Mouse (Mus musculus): ENCODE data around the gene Olfr1230. TPM values are rescaled to one million over a fixed set of nuclear protein-coding genes. Genes with fewer than 3 reads are reported as not detected.

The Olfr1230 gene
- polyA plus RNA-seq (2012; rRNA removed) = not detected in 2 replicates

DNA sequence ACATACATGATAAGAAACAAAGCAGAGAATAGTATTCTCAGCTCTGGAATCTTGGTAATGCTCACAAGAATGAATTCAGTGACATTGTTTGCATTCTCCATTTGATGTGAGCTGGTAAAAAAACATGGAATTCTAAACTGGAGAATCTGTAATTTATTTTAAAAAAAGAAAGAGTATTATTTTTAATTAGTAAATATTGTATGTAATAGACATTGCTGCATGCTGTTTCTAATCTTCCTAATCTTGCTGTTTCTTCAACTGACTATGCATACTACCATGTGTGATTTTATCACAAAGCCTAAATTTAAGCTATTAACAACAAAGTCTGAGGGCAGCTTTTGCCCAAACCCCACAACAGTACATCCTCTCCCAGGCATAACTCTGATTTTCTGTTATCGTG, at the start of gene Olfr1230:
Gene Olfr1230, minus strand, starts transcription at position 101 of the 400 bp plus-strand sequence.
- Histone ChIP-seq H3K36me3 (ENCODE audit: control insufficient read depth, insufficient read depth, low read length) (no peaks in the 10 kb centered on the region), H3K4me1 (ENCODE audit: control insufficient read depth, insufficient read depth, insufficient read length) (no peaks in the 10 kb centered on the region), H3K27me3 (ENCODE audit: control insufficient read depth, insufficient read depth, low read length) (no peaks in the 10 kb centered on the region), H3K27ac (ENCODE audit: insufficient read depth, low read length) (no peak within 1 kb of the TSS), H3K4me3 (ENCODE audit: extremely low read depth, insufficient read depth, insufficient read length) (no peak within 1 kb of the TSS)
- 94% methylated on average over 1 of the region's 1 CpGs for WGBS
- DNase-seq (ENCODE audit: low read depth in 1 of 2, low spot score in 2 of 2) = no peak
- TF ChIP-seq CTCF (IDR thresholded peaks at IDR 0.05; ENCODE audit: extremely low read depth, insufficient read depth, insufficient read length, insufficient replicate concordance) (no peak), POLR2A (IDR thresholded peaks at IDR 0.05; ENCODE audit: low read depth, low read length) (no peak)

DNA sequence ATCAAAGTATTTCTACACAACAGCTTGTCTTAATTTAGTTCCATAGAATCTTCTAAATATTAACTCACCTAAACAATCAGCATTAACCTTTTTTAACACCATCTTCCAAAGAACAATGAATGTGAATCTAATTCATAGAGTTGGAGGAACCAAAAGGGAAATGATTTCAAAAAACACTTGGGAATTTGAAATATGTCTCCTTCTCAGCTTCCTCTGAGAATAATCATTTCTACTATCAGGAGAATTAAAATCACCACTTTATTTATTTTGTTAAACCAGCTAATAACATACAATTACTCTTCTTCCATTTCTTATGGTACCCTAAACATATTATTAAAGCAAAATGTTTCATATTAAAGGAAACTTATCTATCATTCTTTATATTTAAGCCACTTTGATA, 45.2 kb upstream of the Olfr1230 start, which contains the start of gene Olfr1233:
Gene Olfr1233, minus strand, starts transcription at position 101 of the 400 bp plus-strand sequence.
- Histone ChIP-seq H3K27me3 (ENCODE audit: control insufficient read depth, insufficient read depth, low read length) (no peaks in the 10 kb centered on the region), H3K4me1 (ENCODE audit: control insufficient read depth, insufficient read depth, insufficient read length) (no peaks in the 10 kb centered on the region), H3K27ac (ENCODE audit: insufficient read depth, low read length) (no peak within 1 kb of the TSS), H3K4me3 (ENCODE audit: extremely low read depth, insufficient read depth, insufficient read length) (no peak within 1 kb of the TSS), H3K36me3 (ENCODE audit: control insufficient read depth, insufficient read depth, low read length) (no peaks in the 10 kb centered on the region)
- TF ChIP-seq POLR2A (IDR thresholded peaks at IDR 0.05; ENCODE audit: low read depth, low read length) = no peak
- TF ChIP-seq CTCF (IDR thresholded peaks at IDR 0.05; ENCODE audit: extremely low read depth, insufficient read depth, insufficient read length, insufficient replicate concordance) = no peak
- no peak for DNase-seq (ENCODE audit: low read depth in 1 of 2, low spot score in 2 of 2)

DNA sequence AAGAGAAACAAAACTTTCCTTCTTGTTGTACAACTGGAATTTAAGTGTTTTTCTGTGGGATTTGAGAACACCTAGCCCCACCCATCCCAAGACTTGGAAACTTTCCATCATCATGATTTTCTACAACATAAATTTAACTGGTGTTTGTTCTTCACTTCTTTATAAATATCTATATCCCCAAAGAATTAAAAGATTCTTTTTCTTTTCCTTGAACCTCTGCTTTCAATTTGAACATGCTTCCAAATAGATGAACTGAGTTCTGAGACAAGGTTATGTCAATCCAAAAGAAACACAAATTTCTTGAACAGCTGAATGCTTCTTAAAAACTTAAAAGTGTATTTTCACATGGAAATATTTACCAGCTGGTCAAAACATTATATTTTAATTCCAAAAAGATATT, 32.5 kb upstream of the Olfr1230 start, which contains the start of gene Olfr1232:
Gene Olfr1232, minus strand, starts transcription at position 101 of the 400 bp plus-strand sequence.
- no peak within 1 kb of the TSS for H3K27ac ChIP-seq (ENCODE audit: insufficient read depth, low read length)
- TF ChIP-seq POLR2A (IDR thresholded peaks at IDR 0.05; ENCODE audit: low read depth, low read length) (no peak), CTCF (IDR thresholded peaks at IDR 0.05; ENCODE audit: extremely low read depth, insufficient read depth, insufficient read length, insufficient replicate concordance) (no peak)
- no peak within 1 kb of the TSS for H3K4me3 ChIP-seq (ENCODE audit: extremely low read depth, insufficient read depth, insufficient read length)
- DNase-seq (ENCODE audit: low read depth in 1 of 2, low spot score in 2 of 2) = no peak
- H3K27me3 ChIP-seq (ENCODE audit: control insufficient read depth, insufficient read depth, low read length) = no peaks in the 10 kb centered on the region
- no peaks in the 10 kb centered on the region for H3K4me1 ChIP-seq (ENCODE audit: control insufficient read depth, insufficient read depth, insufficient read length)
- H3K36me3 ChIP-seq (ENCODE audit: control insufficient read depth, insufficient read depth, low read length) = no peaks in the 10 kb centered on the region

DNA sequence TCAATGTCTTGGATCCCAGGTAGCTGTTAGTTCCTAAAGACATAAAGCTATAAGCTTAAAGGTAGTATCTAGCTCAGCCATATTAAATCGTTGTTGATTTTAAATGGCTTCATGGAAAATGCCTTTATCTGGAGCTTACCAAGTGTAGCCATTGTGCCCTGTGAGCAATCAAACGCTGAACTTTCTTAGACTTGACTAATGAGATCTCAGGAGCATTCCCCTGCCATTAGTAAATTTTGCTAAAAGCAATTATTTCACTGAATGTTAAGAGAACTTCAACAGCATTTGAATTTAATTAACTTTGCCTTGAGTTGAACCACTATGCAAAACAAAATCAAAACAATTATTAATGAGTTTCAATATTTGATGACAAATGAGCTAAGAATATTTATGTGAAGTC, 9.9 kb upstream of the Olfr1230 start, which contains the start of gene Olfr1231:
Gene Olfr1231, minus strand, starts transcription at position 101 of the 400 bp plus-strand sequence.
- Histone ChIP-seq H3K4me1 (ENCODE audit: control insufficient read depth, insufficient read depth, insufficient read length) (no peaks in the 10 kb centered on the region), H3K36me3 (ENCODE audit: control insufficient read depth, insufficient read depth, low read length) (no peaks in the 10 kb centered on the region), H3K4me3 (ENCODE audit: extremely low read depth, insufficient read depth, insufficient read length) (no peak within 1 kb of the TSS), H3K27ac (ENCODE audit: insufficient read depth, low read length) (no peak within 1 kb of the TSS), H3K27me3 (ENCODE audit: control insufficient read depth, insufficient read depth, low read length) (no peaks in the 10 kb centered on the region)
- no peak for DNase-seq (ENCODE audit: low read depth in 1 of 2, low spot score in 2 of 2)
- TF ChIP-seq CTCF (IDR thresholded peaks at IDR 0.05; ENCODE audit: extremely low read depth, insufficient read depth, insufficient read length, insufficient replicate concordance) (no peak), POLR2A (IDR thresholded peaks at IDR 0.05; ENCODE audit: low read depth, low read length) (no peak)
- WGBS = 76% methylated on average over 2 of the region's 2 CpGs

GRCm38 (mm10) chr2:89287914-89288313, 9.2 kb downstream of the Olfr1230 start, which contains the start of gene Olfr1229:
Gene Olfr1229 (minus strand): TSS chr2:89288014.
- 77% methylated on average over 2 of the region's 2 CpGs for WGBS
- Histone ChIP-seq H3K27me3 (ENCODE audit: control insufficient read depth, insufficient read depth, low read length) (no peaks in the 10 kb centered on the region), H3K36me3 (ENCODE audit: control insufficient read depth, insufficient read depth, low read length) (no peaks in the 10 kb centered on the region), H3K4me3 (ENCODE audit: extremely low read depth, insufficient read depth, insufficient read length) (no peak within 1 kb of the TSS), H3K27ac (ENCODE audit: insufficient read depth, low read length) (no peak within 1 kb of the TSS), H3K4me1 (ENCODE audit: control insufficient read depth, insufficient read depth, insufficient read length) (no peaks in the 10 kb centered on the region)
- TF ChIP-seq POLR2A (IDR thresholded peaks at IDR 0.05; ENCODE audit: low read depth, low read length) = no peak
- DNase-seq (ENCODE audit: low read depth in 1 of 2, low spot score in 2 of 2) = no peak

GRCm38 (mm10) chr2:89253962-89254361, 43.1 kb downstream of the Olfr1230 start, which contains the start of gene Olfr1228:
Gene Olfr1228 (minus strand): TSS chr2:89254062.
- H3K36me3 ChIP-seq (ENCODE audit: control insufficient read depth, insufficient read depth, low read length) = no peaks in the 10 kb centered on the region
- TF ChIP-seq POLR2A (IDR thresholded peaks at IDR 0.05; ENCODE audit: low read depth, low read length) = no peak
- TF ChIP-seq CTCF (IDR thresholded peaks at IDR 0.05; ENCODE audit: extremely low read depth, insufficient read depth, insufficient read length, insufficient replicate concordance) = no peak
- H3K4me1 ChIP-seq (ENCODE audit: control insufficient read depth, insufficient read depth, insufficient read length) = no peaks in the 10 kb centered on the region
- H3K4me3 ChIP-seq (ENCODE audit: extremely low read depth, insufficient read depth, insufficient read length) = no peak within 1 kb of the TSS
- DNase-seq (ENCODE audit: low read depth in 1 of 2, low spot score in 2 of 2) = no peak
- H3K27ac ChIP-seq (ENCODE audit: insufficient read depth, low read length) = no peak within 1 kb of the TSS
- no peaks in the 10 kb centered on the region for H3K27me3 ChIP-seq (ENCODE audit: control insufficient read depth, insufficient read depth, low read length)

Other genes with a start within 250 kb of the Olfr1230 start
- gene Olfr1218, start 236.1 kb downstream of the Olfr1230 start, polyA plus RNA-seq (2012; rRNA removed) = not detected in 2 replicates
- not detected in 2 replicates for gene Olfr1219, start 213.8 kb downstream of the Olfr1230 start, polyA plus RNA-seq (2012; rRNA removed)
- gene Olfr1220, start 190.4 kb downstream of the Olfr1230 start, polyA plus RNA-seq (2012; rRNA removed) = not detected in 2 replicates
- gene Olfr1221, start 180.0 kb downstream of the Olfr1230 start, polyA plus RNA-seq (2012; rRNA removed) = not detected in 2 replicates
- gene Olfr1222, start 164.2 kb downstream of the Olfr1230 start, polyA plus RNA-seq (2012; rRNA removed) = not detected in 2 replicates
- not detected in 2 replicates for gene Olfr1223, start 145.7 kb downstream of the Olfr1230 start, polyA plus RNA-seq (2012; rRNA removed)
- gene Olfr1224-ps1, start 133.2 kb downstream of the Olfr1230 start, polyA plus RNA-seq (2012; rRNA removed) = not detected in 2 replicates
- not detected in 2 replicates for gene Olfr1225, start 122.6 kb downstream of the Olfr1230 start, polyA plus RNA-seq (2012; rRNA removed)
- gene Olfr1226, start 97.2 kb downstream of the Olfr1230 start, polyA plus RNA-seq (2012; rRNA removed) = not detected in 2 replicates
- not detected in 2 replicates for gene Olfr1228, start 43.2 kb downstream of the Olfr1230 start, polyA plus RNA-seq (2012; rRNA removed)
- not detected in 2 replicates for gene Olfr1229, start 9.3 kb downstream of the Olfr1230 start, polyA plus RNA-seq (2012; rRNA removed)
- not detected in 2 replicates for gene Olfr1231, start 9.8 kb upstream of the Olfr1230 start, polyA plus RNA-seq (2012; rRNA removed)
- gene Olfr1232, start 32.4 kb upstream of the Olfr1230 start, polyA plus RNA-seq (2012; rRNA removed) = not detected in 2 replicates
- not detected in 2 replicates for gene Olfr1233, start 45.1 kb upstream of the Olfr1230 start, polyA plus RNA-seq (2012; rRNA removed)
- not detected in 2 replicates for gene Olfr1234, start 67.6 kb upstream of the Olfr1230 start, polyA plus RNA-seq (2012; rRNA removed)
- not detected in 2 replicates for gene Olfr1238, start 112.4 kb upstream of the Olfr1230 start, polyA plus RNA-seq (2012; rRNA removed)
- gene Olfr1239, start 123.1 kb upstream of the Olfr1230 start, polyA plus RNA-seq (2012; rRNA removed) = not detected in 2 replicates
- not detected in 2 replicates for gene Olfr1240, start 145.7 kb upstream of the Olfr1230 start, polyA plus RNA-seq (2012; rRNA removed)
- gene Olfr1241, start 189.9 kb upstream of the Olfr1230 start, polyA plus RNA-seq (2012; rRNA removed) = not detected in 2 replicates
- not detected in 2 replicates for gene Olfr1242, start 201.1 kb upstream of the Olfr1230 start, polyA plus RNA-seq (2012; rRNA removed)
- gene Olfr1243, start 234.2 kb upstream of the Olfr1230 start, polyA plus RNA-seq (2012; rRNA removed) = not detected in 2 replicates